Mouse (Mus musculus) mature B cell (primary cell): Measurements from ENCODE around the gene Ceacam15.
"Not testable (repeated sequence)": the region's sequence is repeated elsewhere in the genome, so short reads cannot be mapped to it uniquely, and the experiment has no call there.

Source experiments
- in situ Hi-C: fragments of 300-500 bp; cut with MboI; formaldehyde crosslinking; loops from 2 replicates; pipeline ENCODE4 v1.14.3; 2019

Ceacam15 gene

GRCm38 (mm10) chr7:16675605-16676004 lies at the start of gene Ceacam15:
Gene Ceacam15 (minus strand): TSS chr7:16675705.
- in situ Hi-C loops, result no loop called here

GRCm38 (mm10) chr7:16722490-16722889 lies 47.0 kb upstream of the Ceacam15 start:
- in situ Hi-C loops, result not testable (repeated sequence)

- in situ Hi-C loops, result no loop called here
Measured at GRCm38 (mm10) chr7:16721629-16722028, 46.1 kb upstream of the Ceacam15 start, which contains the start of gene Ceacam9. Gene Ceacam9 (plus strand): TSS chr7:16721929.

- in situ Hi-C loops, result not testable (repeated sequence)
Measured at GRCm38 (mm10) chr7:16716456-16717152, 41.1 kb upstream of the Ceacam15 start.

- in situ Hi-C loops, result no loop called here
Measured at GRCm38 (mm10) chr7:16712633-16713415, 37.3 kb upstream of the Ceacam15 start.

DNA sequence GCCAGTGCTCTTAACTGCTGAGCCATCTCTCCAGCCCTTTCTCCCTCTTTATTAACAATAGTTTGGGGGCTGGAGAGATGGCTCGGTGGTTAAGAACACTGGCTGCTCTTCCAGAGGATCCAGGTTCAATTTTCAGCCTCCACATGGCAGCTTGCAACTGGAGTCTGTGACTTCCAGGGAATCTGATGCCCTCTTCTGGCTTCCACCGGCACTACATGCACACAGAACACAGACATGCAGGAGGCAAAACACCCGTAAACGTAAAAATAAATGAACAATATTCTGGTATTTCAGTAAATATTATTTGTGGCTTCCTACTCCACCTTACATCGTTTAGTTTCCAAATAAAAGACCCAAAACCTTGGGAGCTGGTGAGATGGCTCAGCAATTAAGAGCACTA lies 35.1 kb upstream of the Ceacam15 start:
- in situ Hi-C loops, result no loop called here

DNA sequence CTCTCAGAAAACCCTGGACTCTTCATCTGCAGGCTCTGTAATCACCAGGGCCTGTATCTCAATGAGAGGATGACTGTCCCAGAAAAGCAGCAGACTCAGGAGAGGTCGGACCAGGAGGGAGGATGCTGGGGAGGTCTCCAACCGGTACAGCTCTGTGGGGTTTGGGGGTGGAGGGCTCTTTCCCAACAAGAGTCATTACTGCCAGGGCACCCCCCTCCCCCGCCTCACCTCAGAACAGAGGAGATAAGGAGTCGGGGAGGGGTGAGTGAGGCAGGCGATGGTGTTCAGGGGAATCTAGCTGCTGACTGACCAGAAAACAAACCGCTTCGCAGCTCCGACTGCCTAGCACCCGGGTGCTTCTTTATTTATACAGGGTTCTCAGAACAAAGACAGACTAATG lies 32.7 kb upstream of the Ceacam15 start:
- in situ Hi-C loops, result no loop called here

GRCm38 (mm10) chr7:16706385-16706784 lies 30.9 kb upstream of the Ceacam15 start:
- in situ Hi-C loops, result no loop called here

- in situ Hi-C loops, result no loop called here
Measured at GRCm38 (mm10) chr7:16700583-16700982, 25.1 kb upstream of the Ceacam15 start.

DNA sequence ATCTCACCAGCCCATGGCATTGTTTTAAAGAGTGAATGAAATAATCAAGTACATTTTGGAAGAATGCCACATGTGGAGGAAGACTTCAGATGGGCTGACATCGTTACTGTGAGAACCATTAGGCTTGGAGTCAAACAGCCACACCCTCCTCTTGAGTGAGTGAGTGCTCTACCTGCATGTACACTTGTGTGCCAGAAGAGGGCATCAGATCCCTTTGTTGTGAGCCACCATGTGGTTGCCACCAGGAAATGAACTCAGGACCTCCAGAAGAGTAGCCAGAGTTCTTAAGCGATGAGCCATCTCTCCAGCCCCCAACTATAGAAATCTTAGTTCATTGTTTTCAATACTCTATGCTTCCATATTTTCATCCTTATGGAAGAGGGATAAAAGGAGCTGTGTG lies 23.5 kb upstream of the Ceacam15 start:
- in situ Hi-C loops, result no loop called here

DNA sequence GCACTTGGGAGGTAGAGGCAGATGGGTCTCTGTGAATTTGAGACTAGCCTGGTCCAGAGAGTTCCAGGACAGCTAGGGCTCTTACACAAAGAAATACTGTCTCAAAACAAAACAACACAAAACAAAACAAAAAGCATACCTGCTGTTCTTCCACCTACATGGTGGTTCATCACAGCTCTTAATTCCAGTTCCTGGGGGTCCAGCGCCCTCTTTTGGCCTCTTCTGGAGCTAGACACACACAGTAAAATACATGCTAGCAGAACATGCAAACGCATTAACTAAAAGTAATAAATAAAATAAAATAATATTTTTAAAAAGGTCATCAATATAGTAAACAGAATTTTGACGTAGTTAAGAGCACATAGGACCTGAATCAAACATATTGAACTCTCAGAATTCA lies 19.5 kb upstream of the Ceacam15 start:
- in situ Hi-C loops, result no loop called here

DNA sequence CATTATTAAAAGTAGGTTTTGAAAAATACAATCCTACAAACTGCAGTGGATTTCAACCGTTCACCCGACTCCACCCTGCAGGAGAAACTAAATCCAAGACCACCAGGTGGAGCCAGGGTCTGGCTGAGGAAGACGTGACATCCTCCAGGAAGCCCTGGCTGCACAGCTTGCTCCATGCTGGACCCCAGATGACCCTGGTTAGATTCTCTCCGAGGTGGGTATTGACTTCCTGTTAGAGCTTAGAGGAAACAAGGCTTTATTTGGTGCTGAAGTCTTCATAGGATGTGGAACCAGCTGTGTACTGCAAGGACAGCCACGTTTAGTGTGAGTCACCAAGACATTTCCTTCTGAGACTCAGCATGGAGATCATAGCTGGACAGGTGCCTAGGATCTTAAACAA lies 13.7 kb upstream of the Ceacam15 start:
- in situ Hi-C loops, result no loop called here

- in situ Hi-C loops, result not testable (repeated sequence)
Measured at GRCm38 (mm10) chr7:16680194-16680593, 4.7 kb upstream of the Ceacam15 start.

- in situ Hi-C loops, result not testable (repeated sequence)
Measured at GRCm38 (mm10) chr7:16674699-16675098, 806 bp downstream of the Ceacam15 start.

DNA sequence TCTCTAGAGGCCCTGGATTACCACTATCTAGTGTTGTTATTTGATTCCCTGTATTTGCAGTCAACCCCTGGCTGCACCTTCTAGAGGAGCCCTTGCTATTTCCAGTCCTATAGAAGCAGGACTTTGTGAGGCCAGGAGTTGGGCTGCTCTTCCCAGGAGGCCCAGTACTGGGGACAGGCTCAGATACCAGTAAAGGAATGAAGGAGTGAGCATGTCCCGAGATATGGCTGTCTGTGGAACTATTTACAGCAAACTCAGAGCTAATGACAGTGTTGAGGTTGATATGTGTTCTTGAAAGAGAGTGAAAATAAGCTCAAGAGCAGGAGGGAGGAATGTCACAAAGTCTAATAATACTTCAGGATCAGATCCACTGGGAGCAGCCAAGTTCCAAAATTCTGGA lies 1.7 kb downstream of the Ceacam15 start:
- in situ Hi-C loops, result no loop called here

GRCm38 (mm10) chr7:16668331-16668930 lies 7.1 kb downstream of the Ceacam15 start:
- in situ Hi-C loops, result not testable (repeated sequence)

DNA sequence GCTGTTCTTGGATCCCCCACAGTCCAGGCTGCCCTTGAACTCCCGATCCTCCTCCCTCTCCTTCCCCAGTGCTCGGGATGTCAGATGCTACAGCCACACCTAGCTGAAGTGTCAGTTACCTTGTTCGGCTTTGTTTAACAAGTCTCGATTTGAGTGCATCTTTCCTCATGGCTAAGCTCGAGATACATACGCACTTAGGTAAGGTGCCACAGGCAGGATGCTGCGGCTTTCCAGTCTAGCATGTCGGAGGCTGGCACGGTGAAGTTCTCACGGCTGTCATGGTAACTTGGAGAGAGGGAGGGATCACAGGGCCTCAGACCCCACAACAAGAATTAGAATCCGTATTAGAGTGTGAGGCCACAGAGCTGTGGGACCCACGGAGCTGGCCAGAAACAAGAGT lies 31.2 kb downstream of the Ceacam15 start:
- in situ Hi-C loops, result no loop called here

- in situ Hi-C loops, result not testable (repeated sequence)
Measured at GRCm38 (mm10) chr7:16643106-16643505, 32.4 kb downstream of the Ceacam15 start.

DNA sequence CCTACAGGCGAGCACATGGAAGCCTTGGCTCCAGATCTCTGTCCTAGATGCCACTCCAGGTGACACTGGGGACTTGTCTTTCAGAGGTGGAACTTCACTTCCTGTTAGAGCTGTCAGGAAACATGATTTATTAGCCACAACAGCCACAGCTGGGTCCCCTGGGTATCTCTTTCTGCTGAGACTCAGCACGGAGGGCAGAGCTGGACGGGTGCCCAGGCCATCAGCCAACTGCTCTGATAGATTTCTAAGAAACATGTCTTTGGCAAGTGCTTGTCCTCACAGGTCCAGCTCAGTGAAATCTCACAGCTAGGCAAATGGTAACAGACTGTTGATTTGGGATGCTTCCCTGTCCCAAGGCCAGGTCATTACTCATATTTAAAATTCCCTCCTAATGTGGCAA lies 36.5 kb downstream of the Ceacam15 start:
- in situ Hi-C loops, result no loop called here

DNA sequence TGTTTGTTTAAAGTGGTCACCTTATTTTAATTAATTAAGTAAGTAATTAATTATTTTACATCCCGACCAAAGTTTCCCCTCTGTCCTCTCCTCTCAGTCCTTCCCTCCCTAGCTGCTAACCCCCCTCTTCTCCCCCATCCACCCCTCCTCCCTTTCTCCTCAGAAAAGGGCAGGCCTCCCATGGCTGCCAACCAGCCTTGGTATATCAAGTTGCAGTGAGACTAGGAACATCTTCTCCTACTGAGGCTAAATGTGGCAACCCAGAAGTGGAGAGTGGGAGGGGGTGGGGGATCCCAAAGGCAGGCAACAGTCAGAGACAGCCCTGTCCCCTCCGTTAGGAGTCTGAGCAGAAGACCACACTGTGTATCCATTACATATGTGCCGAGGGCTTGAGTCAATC lies 40.4 kb downstream of the Ceacam15 start:
- in situ Hi-C loops, result no loop called here

GRCm38 (mm10) chr7:16633913-16634312 lies 41.6 kb downstream of the Ceacam15 start:
- in situ Hi-C loops, result loop anchor here (5.0 kb wide), 1 partner anchor 93 kb away; no protein-coding TSS in a partner anchor

- in situ Hi-C loops, result loop anchor here (5.0 kb wide), 1 partner anchor 95 kb away; no protein-coding TSS in a partner anchor
Measured at GRCm38 (mm10) chr7:16631932-16632331, 43.6 kb downstream of the Ceacam15 start.

- in situ Hi-C loops, result loop anchor here (5.0 kb wide), 1 partner anchor 96 kb away; no protein-coding TSS in a partner anchor
Measured at GRCm38 (mm10) chr7:16631025-16631424, 44.5 kb downstream of the Ceacam15 start.
